Mouse (Mus musculus): ENCODE results near the gene Obox5.
"Not testable (repeated sequence)": the region's sequence is repeated elsewhere in the genome, so short reads cannot be mapped to it uniquely, and the experiment has no call there.

Gene Obox5

DNA sequence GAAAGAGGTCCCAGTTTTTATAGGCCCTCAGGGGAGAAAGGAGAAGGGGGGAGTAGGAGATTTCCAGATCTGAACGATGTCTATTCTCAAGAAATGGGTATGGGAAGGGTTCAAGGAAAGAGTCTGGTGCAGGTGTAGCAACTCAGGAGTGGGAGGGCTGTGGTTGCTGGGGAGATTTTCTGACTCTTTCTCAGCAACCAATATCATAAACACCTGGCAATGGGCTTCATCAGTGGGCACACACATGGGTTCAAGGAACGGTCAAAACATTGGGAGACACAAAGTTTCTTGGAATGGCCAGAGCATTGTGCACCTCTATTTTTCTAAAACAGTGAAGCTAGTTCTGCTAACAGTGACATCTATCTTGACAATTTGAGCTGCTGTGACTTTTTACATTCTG is at the start of gene Obox5:
Obox5 (plus strand) TSS at position 301 of the 400 bp plus-strand sequence.
- DNase-seq (ENCODE audit: low spot score), result not testable (repeated sequence)

DNA sequence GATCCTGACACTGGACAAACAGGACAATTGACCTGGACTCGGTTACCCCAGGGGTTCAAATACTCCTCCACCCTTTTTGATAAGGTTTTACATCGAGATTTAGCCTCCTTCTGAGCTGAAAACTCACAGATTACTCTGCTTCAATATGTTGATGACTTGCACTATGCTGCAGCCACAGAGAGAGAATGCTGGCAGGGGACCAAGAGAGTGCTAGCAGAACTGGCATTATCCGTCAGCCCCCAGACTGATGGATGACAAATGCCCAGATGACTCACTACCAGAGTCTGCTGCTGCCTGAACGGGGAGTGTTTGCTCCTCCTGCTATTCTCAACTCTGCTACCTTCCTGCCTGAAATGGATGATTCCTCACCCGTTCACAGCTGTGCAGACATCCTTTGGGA is 635 bp upstream of the Obox5 start:
- DNase-seq (ENCODE audit: low spot score), result not testable (repeated sequence)

Data from ovary, adult 18-20 months (tissue).